Mouse (Mus musculus): ENCODE measurements at regions not wholly inside any gene's neighbourhood (a gene's known extent, or its start where the extent isn't known, plus 50 kb on each side); places are given as distances from the start of the nearest gene placed in this dataset.

GRCm38 (mm10) chr10:91521168-91521567 lies 340.1 kb upstream of the Tmpo start:
- no peak overlapping the region for H3K27ac ChIP-seq (ENCODE audit: control insufficient read depth, low read depth, low read length)
- no peaks in the 10 kb centered on the region for H3K79me2 ChIP-seq (ENCODE audit: control insufficient read depth, insufficient read depth, low read length, poor library complexity)
- no peaks in the 10 kb centered on the region for H3K27me3 ChIP-seq (ENCODE audit: control insufficient read depth in 1 of 2, insufficient read depth in 2 of 2, low read length in 2 of 2)
- no peak overlapping the region for H3K4me3 ChIP-seq (ENCODE audit: control insufficient read depth in 1 of 2, insufficient read depth in 1 of 2, low read depth in 2 of 2, low read length in 2 of 2)
- H3K36me3 ChIP-seq (ENCODE audit: control insufficient read depth in 1 of 2, insufficient read depth in 2 of 2, low read length in 2 of 2): no peaks in the 10 kb centered on the region
- no peak for DNase-seq (ENCODE audit: low read depth, low spot score)
- no peak overlapping the region for H3K9ac ChIP-seq (ENCODE audit: control insufficient read depth, low read depth, low read length, poor library complexity, severe bottlenecking)
- TF ChIP-seq POLR2AphosphoS2 (IDR thresholded peaks at IDR 0.05; ENCODE audit: low read length): no peak
- TF ChIP-seq ZKSCAN1 (IDR thresholded peaks at IDR 0.05; ENCODE audit: low read depth, low read length): no peak
- H3K4me1 ChIP-seq (ENCODE audit: control insufficient read depth in 1 of 2, insufficient read depth in 2 of 2, low read length in 2 of 2): no peaks in the 10 kb centered on the region
- no peaks in the 10 kb centered on the region for H3K9me3 ChIP-seq (replicated peaks; ENCODE audit: insufficient read depth, low read length)

DNA sequence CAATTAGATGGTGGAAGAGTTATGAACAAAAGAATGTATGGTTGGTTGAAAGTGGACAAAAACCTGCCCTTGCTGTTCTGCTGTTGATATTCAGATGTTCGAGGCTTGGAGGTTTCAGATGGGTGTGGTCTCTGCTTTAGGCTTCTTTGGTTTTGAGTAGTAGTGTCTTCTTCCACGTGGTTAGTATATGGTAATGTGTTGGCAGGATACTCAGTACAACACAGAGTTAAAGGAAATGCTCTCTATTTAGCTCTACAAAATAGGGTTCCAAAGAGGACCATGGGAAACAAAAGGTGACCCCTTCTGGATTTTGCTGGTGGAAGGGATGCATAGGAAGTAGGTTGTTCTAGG lies 333.9 kb upstream of the Tmpo start:
- Histone ChIP-seq H3K9me3 (replicated peaks; ENCODE audit: insufficient read depth, low read length) (no peaks in the 10 kb centered on the region), H3K9ac (ENCODE audit: control insufficient read depth, low read depth, low read length, poor library complexity, severe bottlenecking) (no peak overlapping the region), H3K79me2 (ENCODE audit: control insufficient read depth, insufficient read depth, low read length, poor library complexity) (no peaks in the 10 kb centered on the region), H3K27ac (ENCODE audit: control insufficient read depth, low read depth, low read length) (no peak overlapping the region), H3K36me3 (ENCODE audit: control insufficient read depth in 1 of 2, insufficient read depth in 2 of 2, low read length in 2 of 2) (no peaks in the 10 kb centered on the region), H3K4me3 (ENCODE audit: control insufficient read depth in 1 of 2, insufficient read depth in 1 of 2, low read depth in 2 of 2, low read length in 2 of 2) (no peak overlapping the region), H3K4me1 (ENCODE audit: control insufficient read depth in 1 of 2, insufficient read depth in 2 of 2, low read length in 2 of 2) (no peaks in the 10 kb centered on the region), H3K27me3 (ENCODE audit: control insufficient read depth in 1 of 2, insufficient read depth in 2 of 2, low read length in 2 of 2) (no peaks in the 10 kb centered on the region)
- no peak for TF ChIP-seq MEF2A (IDR thresholded peaks at IDR 0.05; ENCODE audit: extremely low read depth, insufficient replicate concordance, low read depth, low read length, poor library complexity, severe bottlenecking)
- TF ChIP-seq RAD21 (IDR thresholded peaks at IDR 0.05; ENCODE audit: low read depth, low read length): no peak
- no peak for TF ChIP-seq MAX (IDR thresholded peaks at IDR 0.05; ENCODE audit: low read length)
- no peak for TF ChIP-seq ELF1 (IDR thresholded peaks at IDR 0.05; ENCODE audit: low read depth, low read length)
- TF ChIP-seq EP300 (IDR thresholded peaks at IDR 0.05; ENCODE audit: low read depth in 1 of 2, low read length in 2 of 2): no peak
- no peak for TF ChIP-seq ETS1 (IDR thresholded peaks at IDR 0.05; ENCODE audit: low read depth, low read length)
- TF ChIP-seq TAL1 (IDR thresholded peaks at IDR 0.05; ENCODE audit: low read length): no peak
- TF ChIP-seq POLR2AphosphoS5 (IDR thresholded peaks at IDR 0.05; ENCODE audit: borderline replicate concordance, low read depth, low read length): no peak
- TF ChIP-seq ZKSCAN1 (IDR thresholded peaks at IDR 0.05; ENCODE audit: low read depth, low read length): no peak
- no peak for TF ChIP-seq ZC3H11A (IDR thresholded peaks at IDR 0.05; ENCODE audit: low read depth, low read length)
- TF ChIP-seq MXI1 (IDR thresholded peaks at IDR 0.05; ENCODE audit: low read depth, low read length): no peak
- TF ChIP-seq JUND (IDR thresholded peaks at IDR 0.05; ENCODE audit: low read depth, low read length): no peak
- TF ChIP-seq POLR2AphosphoS2 (IDR thresholded peaks at IDR 0.05; ENCODE audit: low read length): no peak
- no peak for TF ChIP-seq UBTF (IDR thresholded peaks at IDR 0.05; ENCODE audit: borderline replicate concordance, insufficient read depth, low read depth, low read length)
- no peak for TF ChIP-seq MAZ (IDR thresholded peaks at IDR 0.05; ENCODE audit: low read depth, low read length)
- TF ChIP-seq BHLHE40 (IDR thresholded peaks at IDR 0.05; ENCODE audit: borderline replicate concordance, low read depth, low read length): no peak
- no peak for TF ChIP-seq MAFK (IDR thresholded peaks at IDR 0.05; ENCODE audit: borderline replicate concordance, low read depth, low read length)
- TF ChIP-seq RCOR1 (IDR thresholded peaks at IDR 0.05; ENCODE audit: low read depth, low read length): no peak
- TF ChIP-seq NELFE (IDR thresholded peaks at IDR 0.05; ENCODE audit: low read depth, low read length): no peak
- TF ChIP-seq NRF1 (IDR thresholded peaks at IDR 0.05; ENCODE audit: insufficient read depth, low read depth, low read length, poor library complexity, severe bottlenecking): no peak
- DNase-seq (ENCODE audit: low read depth, low spot score): no peak
